Mouse (Mus musculus): Measurements from ENCODE around the gene Mblac1.
"Not testable (repeated sequence)": the region's sequence is repeated elsewhere in the genome, so short reads cannot be mapped to it uniquely, and the experiment has no call there.

The Mblac1 gene

DNA sequence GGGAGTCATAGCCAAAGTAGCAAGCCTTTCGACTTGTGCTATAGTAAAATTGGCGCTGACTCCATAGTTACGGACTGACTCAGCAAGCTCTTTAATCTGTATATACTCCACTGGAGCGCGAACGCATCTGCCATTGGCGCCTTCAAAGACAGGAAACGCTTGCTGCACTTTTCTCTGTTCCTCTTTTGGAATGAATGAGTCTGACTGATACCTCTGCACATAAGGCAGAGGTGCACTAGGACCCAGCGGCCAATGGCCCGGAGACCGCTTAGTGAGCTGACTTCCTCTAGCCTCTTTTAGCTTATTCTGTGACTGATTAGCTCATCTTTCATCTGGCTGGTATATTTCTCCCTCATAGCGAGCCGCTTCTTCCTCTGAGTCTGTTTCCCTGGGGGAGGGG is 22.5 kb downstream of the Mblac1 start:
- DNase-seq, result not testable (repeated sequence)

DNA sequence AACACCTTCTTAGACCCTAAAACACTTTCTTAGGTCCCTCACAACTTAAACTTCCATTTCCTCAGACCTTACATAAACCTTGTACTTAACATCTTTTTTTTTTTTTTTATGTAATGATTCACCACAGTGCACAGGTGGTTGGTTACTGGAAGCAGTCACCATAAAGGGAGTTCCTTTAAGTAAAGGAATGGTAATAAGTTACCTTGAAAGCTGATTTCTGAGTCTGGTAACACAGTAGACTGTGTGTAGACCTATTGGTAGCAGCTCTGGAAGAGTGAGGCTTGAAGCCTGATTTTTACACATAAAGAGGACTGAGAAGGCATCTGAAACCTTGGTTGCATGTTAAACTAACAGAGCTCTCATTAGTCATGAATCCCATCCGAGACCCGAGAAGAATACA is 25.8 kb downstream of the Mblac1 start:
- no peak for DNase-seq

DNA sequence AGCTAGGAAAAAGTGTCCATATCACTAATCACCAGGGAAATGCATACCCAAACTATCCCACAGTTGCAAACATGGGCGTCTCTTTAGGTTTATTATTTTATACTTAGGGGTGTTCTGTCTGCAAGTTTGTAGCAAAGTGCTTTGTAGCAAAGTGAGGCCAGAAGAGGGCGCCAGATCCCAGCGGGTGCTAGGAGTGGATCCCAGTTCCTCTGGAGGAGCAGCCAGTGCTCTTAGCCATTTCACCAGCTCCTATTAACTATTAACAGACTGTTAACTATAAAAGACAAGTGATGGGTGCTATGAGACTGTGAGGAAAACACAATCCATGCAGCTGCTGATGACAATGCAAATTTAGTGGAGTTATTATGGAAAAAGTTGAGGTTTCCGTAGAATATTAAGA is 28.0 kb downstream of the Mblac1 start:
- peak; percentile 71 to 87 for DNase-seq

DNA sequence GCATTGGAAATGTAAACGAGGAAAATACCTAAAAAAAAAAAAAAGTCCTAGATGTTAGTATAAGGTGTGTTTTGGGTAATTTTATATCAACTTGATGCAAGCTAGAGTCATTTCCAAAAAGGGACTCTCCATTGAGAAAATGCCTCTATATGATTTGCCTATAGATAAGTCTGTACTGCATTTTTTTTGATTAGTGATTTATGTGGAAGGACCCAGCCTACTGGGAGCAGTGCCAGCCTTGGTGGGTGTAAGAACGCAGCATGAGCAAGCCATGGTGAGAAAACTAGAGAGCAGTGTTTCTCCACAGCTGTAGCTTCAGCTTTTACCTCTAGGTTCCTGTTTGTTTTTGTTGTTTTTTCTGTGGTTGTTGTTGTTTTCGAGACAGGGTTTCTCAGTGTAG is 29.2 kb downstream of the Mblac1 start:
- no peak for DNase-seq

DNA sequence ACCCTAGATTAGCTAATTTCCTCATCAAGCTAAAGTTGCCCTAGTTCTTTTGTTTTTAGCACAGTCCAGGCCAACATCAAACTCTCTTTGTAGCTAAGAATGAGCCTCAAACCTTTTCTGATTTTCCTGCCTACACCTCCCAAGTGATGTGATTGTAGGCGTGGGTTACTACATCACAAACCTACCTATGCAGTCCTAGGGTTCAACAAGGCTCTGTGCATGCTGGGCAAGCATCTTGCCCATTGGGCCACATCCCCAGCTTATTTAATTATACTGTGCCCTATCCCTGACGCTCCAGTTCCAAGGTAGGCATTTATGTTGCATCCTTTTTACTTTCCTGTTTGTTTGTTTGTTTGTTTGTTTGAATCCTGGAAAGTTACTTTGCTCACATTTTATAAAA is 31.6 kb downstream of the Mblac1 start, which contains the start of gene Nxpe5:
Gene Nxpe5 (plus strand): TSS at position 199 of the 400 bp plus-strand sequence.
- no peak for DNase-seq

DNA sequence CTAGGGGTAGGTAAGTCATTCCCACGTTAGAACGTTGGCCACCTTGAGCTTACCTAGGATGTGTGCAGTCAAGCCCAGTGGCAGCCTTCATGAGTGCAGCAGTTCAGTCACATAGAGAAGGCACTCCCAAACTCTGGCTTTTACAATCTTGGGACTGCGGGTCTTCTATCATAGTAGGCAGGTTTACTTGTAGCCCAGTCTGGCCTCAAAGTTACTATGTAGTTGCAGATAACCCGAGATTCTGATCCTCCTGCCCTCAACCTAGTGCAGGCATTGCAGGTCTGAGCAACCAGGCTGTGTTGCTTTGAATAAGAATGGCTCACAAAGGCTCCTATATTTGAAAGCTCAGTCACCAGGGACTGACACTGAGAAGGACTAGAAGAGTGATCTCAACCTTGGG is 32.4 kb downstream of the Mblac1 start:
- DNase-seq, result no peak

DNA sequence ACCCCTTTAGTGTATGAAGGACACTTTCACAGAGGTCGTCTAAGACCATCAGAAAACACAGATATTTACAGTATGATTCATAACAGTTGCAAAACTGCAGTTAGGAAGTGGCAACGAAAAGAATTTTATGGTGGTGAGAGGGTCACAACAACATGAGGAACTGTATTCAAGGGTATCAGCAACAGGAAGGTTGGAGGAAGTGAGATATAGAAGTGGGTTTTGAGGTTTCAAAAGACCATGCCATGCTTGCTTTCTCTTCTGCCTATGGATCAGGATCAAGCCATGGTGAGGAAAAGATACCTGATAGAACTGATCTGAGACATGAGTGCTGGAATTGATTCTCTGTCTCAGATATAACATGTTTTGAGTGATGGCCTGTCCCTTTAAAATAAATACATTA is 33.3 kb downstream of the Mblac1 start:
- no peak for DNase-seq

DNA sequence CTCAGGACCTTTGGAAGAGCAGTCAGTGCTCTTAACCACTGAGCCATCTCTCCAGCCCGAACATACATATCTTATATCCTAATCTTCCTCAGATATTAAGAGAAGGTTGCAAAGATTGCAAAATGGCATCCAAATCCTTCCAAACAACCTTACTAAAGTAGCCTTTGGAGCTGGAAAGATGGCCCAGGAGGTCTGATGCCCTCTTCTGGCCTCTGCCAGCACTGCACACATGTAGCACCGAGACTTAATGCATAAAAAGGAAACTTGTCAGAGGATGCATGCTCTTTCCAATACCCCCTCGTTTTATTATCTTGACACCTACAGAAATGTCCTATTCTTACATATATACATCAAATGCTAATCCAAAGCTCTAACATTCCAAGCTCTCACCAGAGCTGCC is 33.9 kb downstream of the Mblac1 start:
- DNase-seq, result peak in 1 of 2 experiments; percentile 44

DNA sequence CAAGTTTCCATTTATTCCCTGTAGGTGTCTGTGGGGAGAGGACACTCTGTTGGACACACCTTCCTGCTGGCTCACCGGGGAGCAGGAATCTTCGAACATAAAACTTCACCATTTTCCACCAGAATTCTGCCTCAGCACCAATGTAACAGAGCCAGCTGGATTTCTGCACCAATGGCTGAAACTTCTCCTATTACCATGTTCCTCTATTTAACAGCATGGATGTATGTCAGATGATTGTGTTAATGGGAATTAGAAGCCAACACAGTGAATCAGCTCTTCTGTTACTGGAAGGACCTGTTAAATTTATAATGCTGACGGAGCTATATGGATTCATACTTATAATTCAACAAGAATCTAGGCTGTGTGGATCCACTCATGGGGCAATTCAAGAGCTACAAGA is 35.4 kb downstream of the Mblac1 start:
- DNase-seq, result no peak

DNA sequence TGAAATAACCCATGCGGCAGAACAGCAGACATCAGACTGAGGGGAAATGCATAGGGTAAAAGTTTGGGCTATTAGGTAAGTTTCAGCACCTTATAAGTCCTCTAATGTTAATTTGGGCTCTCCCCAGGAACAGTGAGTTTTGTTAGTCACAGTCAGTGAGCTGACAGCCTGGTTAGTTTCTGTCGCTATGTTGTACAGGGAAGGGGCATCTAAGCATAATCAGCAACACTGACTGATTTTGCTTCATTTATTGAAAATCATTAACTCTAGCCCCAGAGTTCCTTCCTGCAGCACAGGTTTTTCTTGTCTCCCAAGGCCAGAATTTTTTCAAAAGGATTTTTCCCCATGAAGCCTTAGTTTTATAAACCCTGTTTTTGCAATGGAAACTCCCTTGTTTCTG is 39.7 kb downstream of the Mblac1 start:
- no peak for DNase-seq

DNA sequence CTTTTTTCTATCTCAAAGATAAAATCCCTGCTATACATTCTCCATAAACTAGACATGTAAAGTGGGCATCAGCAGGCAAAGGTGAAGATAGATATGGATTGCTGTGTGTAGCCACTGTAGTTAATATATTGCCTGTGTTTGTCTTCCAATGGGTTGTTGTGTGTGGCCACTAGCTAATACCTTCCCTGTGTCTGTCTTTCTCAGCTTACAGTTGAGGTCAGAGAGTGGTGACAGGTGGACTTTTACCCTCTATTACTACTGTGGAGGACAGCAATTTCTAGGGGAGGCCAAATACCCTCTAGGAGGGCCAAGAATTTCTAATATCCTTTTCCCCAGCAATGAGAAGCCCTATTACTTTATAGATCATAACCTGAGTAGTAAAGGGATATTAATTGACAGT is 40.1 kb downstream of the Mblac1 start:
- DNase-seq, result no peak

DNA sequence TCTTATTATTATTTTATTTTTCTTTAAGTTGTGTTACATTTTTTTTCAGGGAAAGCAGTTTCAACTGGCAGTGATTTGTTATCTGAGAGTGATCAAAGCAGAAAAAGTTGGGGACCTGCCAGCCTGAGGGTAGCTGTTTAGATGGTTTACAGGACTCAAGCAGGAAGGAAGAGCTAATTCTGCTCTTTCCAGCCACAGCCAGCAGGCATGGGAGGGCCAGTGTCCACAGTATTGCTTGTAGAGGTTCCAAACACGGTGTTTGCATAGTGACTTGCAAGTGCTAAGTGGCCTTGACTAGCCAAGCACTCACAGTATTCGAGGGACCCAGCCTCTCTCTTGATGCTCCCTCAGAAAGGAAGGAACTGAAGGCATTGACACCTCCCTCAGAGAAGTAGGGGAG is 47.4 kb downstream of the Mblac1 start:
- peak in 1 of 2 experiments; percentile 29 for DNase-seq

Data from lung, postnatal 4 days (tissue).